Mouse (Mus musculus): ENCODE data around the gene Pde8b.

Pde8b gene

GRCm38 (mm10) chr13:95144746-95145145 lies 105.4 kb downstream of the Pde8b start:
- no peak for DNase-seq (ENCODE audit: extremely low read depth, insufficient read length, low spot score)

GRCm38 (mm10) chr13:95140460-95141079 lies 109.6 kb downstream of the Pde8b start:
- no peak for DNase-seq (ENCODE audit: extremely low read depth, insufficient read length, low spot score)

- no peak for DNase-seq (ENCODE audit: extremely low read depth, insufficient read length, low spot score)
Observed at GRCm38 (mm10) chr13:95135326-95136150, 114.6 kb downstream of the Pde8b start.

GRCm38 (mm10) chr13:95131848-95132247 lies 118.3 kb downstream of the Pde8b start:
- DNase-seq (ENCODE audit: extremely low read depth, insufficient read length, low spot score) = no peak

- DNase-seq (ENCODE audit: extremely low read depth, insufficient read length, low spot score) = no peak
Observed at GRCm38 (mm10) chr13:95131041-95131440, 119.1 kb downstream of the Pde8b start.

GRCm38 (mm10) chr13:95127288-95127687 lies 122.8 kb downstream of the Pde8b start:
- no peak for DNase-seq (ENCODE audit: extremely low read depth, insufficient read length, low spot score)

- DNase-seq (ENCODE audit: extremely low read depth, insufficient read length, low spot score) = no peak
Observed at GRCm38 (mm10) chr13:95126801-95127200, 123.3 kb downstream of the Pde8b start.

- DNase-seq (ENCODE audit: extremely low read depth, insufficient read length, low spot score) = no peak
Observed at GRCm38 (mm10) chr13:95125546-95126215, 124.5 kb downstream of the Pde8b start.

- DNase-seq (ENCODE audit: extremely low read depth, insufficient read length, low spot score) = no peak
Observed at GRCm38 (mm10) chr13:95120570-95120969, 129.6 kb downstream of the Pde8b start.

- DNase-seq (ENCODE audit: extremely low read depth, insufficient read length, low spot score) = no peak
Observed at GRCm38 (mm10) chr13:95113763-95114162, 136.4 kb downstream of the Pde8b start.

- DNase-seq (ENCODE audit: extremely low read depth, insufficient read length, low spot score) = no peak
Observed at GRCm38 (mm10) chr13:95109555-95109954, 140.6 kb downstream of the Pde8b start.

GRCm38 (mm10) chr13:95108035-95108434 lies 142.1 kb downstream of the Pde8b start:
- DNase-seq (ENCODE audit: extremely low read depth, insufficient read length, low spot score) = no peak

GRCm38 (mm10) chr13:95104865-95105264 lies 145.3 kb downstream of the Pde8b start:
- no peak for DNase-seq (ENCODE audit: extremely low read depth, insufficient read length, low spot score)

- peak; percentile 26 for DNase-seq (ENCODE audit: extremely low read depth, insufficient read length, low spot score)
Observed at GRCm38 (mm10) chr13:95102985-95103590, 147.0 kb downstream of the Pde8b start.

- DNase-seq (ENCODE audit: extremely low read depth, insufficient read length, low spot score) = no peak
Observed at GRCm38 (mm10) chr13:95101315-95101714, 148.8 kb downstream of the Pde8b start.

GRCm38 (mm10) chr13:95098931-95099720 lies 151.0 kb downstream of the Pde8b start:
- DNase-seq (ENCODE audit: extremely low read depth, insufficient read length, low spot score) = no peak

GRCm38 (mm10) chr13:95096646-95097045 lies 153.5 kb downstream of the Pde8b start:
- DNase-seq (ENCODE audit: extremely low read depth, insufficient read length, low spot score) = no peak

GRCm38 (mm10) chr13:95095860-95096259 lies 154.3 kb downstream of the Pde8b start:
- no peak for DNase-seq (ENCODE audit: extremely low read depth, insufficient read length, low spot score)

GRCm38 (mm10) chr13:95091546-95092445 lies 158.3 kb downstream of the Pde8b start:
- no peak for DNase-seq (ENCODE audit: extremely low read depth, insufficient read length, low spot score)

Measured in 3134 (cell line).